Mouse (Mus musculus): ENCODE results near the gene Gm7029.
"Not testable (repeated sequence)": the region's sequence is repeated elsewhere in the genome, so short reads cannot be mapped to it uniquely, and the experiment has no call there.

Gm7029 gene

GRCm38 (mm10) chr17:33873537-33873936 is at the start of gene Gm7029:
TSS of gene Gm7029 (plus strand) at chr17:33873837.
- DNase-seq (ENCODE audit: low spot score in 2 of 2) = not testable (repeated sequence)

GRCm38 (mm10) chr17:33824084-33824996 is 49.3 kb upstream of the Gm7029 start, which contains the start of the genes Rps28 and Ndufa7:
TSS of gene Rps28 (minus strand) at chr17:33824562.
TSS of gene Ndufa7 (plus strand) at chr17:33824572.
- peak; percentile 99 for DNase-seq (ENCODE audit: low spot score in 2 of 2)

- not testable (repeated sequence) for DNase-seq (ENCODE audit: low spot score in 2 of 2)
Measured at GRCm38 (mm10) chr17:33824997-33825330, 48.7 kb upstream of the Gm7029 start.

- DNase-seq (ENCODE audit: low spot score in 2 of 2) = no peak
Measured at GRCm38 (mm10) chr17:33825462-33825861, 48.2 kb upstream of the Gm7029 start.

GRCm38 (mm10) chr17:33826850-33827249 is 46.8 kb upstream of the Gm7029 start:
- DNase-seq (ENCODE audit: low spot score in 2 of 2) = peak; percentile 61 to 64

- DNase-seq (ENCODE audit: low spot score in 2 of 2) = no peak
Measured at GRCm38 (mm10) chr17:33828892-33829291, 44.7 kb upstream of the Gm7029 start.

GRCm38 (mm10) chr17:33829561-33829960 is 44.1 kb upstream of the Gm7029 start:
- no peak for DNase-seq (ENCODE audit: low spot score in 2 of 2)

GRCm38 (mm10) chr17:33842966-33843795 is 30.5 kb upstream of the Gm7029 start, which contains the start of gene Cd320:
TSS of gene Cd320 (plus strand) at chr17:33843091.
- DNase-seq (ENCODE audit: low spot score in 2 of 2) = peak; percentile 89 to 92

- no peak for DNase-seq (ENCODE audit: low spot score in 2 of 2)
Measured at GRCm38 (mm10) chr17:33844196-33844595, 29.4 kb upstream of the Gm7029 start.

GRCm38 (mm10) chr17:33848139-33848538 is 25.5 kb upstream of the Gm7029 start:
- DNase-seq (ENCODE audit: low spot score in 2 of 2) = no peak

- no peak for DNase-seq (ENCODE audit: low spot score in 2 of 2)
Measured at GRCm38 (mm10) chr17:33851331-33851730, 22.3 kb upstream of the Gm7029 start.

- DNase-seq (ENCODE audit: low spot score in 2 of 2) = no peak
Measured at GRCm38 (mm10) chr17:33857816-33858215, 15.8 kb upstream of the Gm7029 start.

- peak; percentile 72 to 78 for DNase-seq (ENCODE audit: low spot score in 2 of 2)
Measured at GRCm38 (mm10) chr17:33865330-33866030, 8.2 kb upstream of the Gm7029 start.

GRCm38 (mm10) chr17:33874411-33874810 is 774 bp downstream of the Gm7029 start:
- DNase-seq (ENCODE audit: low spot score in 2 of 2) = no peak

- not testable (repeated sequence) for DNase-seq (ENCODE audit: low spot score in 2 of 2)
Measured at GRCm38 (mm10) chr17:33875797-33876196, 2.2 kb downstream of the Gm7029 start.

- not testable (repeated sequence) for DNase-seq (ENCODE audit: low spot score in 2 of 2)
Measured at GRCm38 (mm10) chr17:33884320-33884719, 10.7 kb downstream of the Gm7029 start.

GRCm38 (mm10) chr17:33887802-33888201 is 14.2 kb downstream of the Gm7029 start:
- not testable (repeated sequence) for DNase-seq (ENCODE audit: low spot score in 2 of 2)

GRCm38 (mm10) chr17:33888230-33888629 is 14.6 kb downstream of the Gm7029 start:
- not testable (repeated sequence) for DNase-seq (ENCODE audit: low spot score in 2 of 2)

GRCm38 (mm10) chr17:33889941-33890532 is 16.4 kb downstream of the Gm7029 start:
- DNase-seq (ENCODE audit: low spot score in 2 of 2) = not testable (repeated sequence)

GRCm38 (mm10) chr17:33890533-33891059 is 17.0 kb downstream of the Gm7029 start, which contains the start of gene Kifc1:
TSS of gene Kifc1 (minus strand) at chr17:33890661.
- peak; percentile 99 to 100 for DNase-seq (ENCODE audit: low spot score in 2 of 2)

GRCm38 (mm10) chr17:33891357-33891756 is 17.7 kb downstream of the Gm7029 start:
- no peak for DNase-seq (ENCODE audit: low spot score in 2 of 2)

All from natural killer cell, adult 2 months (primary cell).